Comparison of ENCODE assay signal across 8 mouse cellular contexts in the genomic region with DNA sequence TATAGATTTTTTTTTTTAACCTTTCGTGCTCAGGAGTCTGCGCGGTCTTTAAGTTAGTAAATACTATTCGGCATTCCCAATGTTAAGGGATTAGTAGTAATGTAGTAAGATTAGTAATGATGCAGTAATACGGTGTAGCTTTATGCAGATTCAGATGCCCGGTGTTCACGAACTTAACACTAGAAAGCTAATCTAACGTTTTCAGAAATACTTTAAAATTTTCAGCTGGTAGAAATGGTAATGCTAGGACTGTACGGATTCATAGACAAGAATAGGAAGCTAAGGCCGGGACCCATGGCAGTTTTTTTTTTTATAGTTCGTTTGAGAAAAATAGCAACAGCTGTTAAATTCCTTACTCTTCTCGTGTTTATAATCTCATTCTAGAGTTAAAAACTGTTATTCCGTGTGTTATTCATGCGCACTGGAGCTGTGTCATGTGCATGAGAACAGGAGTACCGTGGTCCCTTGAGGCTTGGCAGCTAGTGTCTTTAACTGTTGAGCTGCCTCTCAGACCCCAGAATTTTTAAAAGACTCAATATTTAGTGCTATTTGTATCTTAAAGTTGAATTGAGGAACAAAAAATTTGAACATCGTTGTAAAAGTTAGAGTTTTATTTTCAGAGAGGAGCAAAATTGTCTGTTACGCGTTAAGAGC. TPM values are rescaled to one million over a fixed set of nuclear protein-coding genes. Genes with fewer than 3 reads are reported as not detected.
DNase-seq lines count a peak whose midpoint lies in the region; ATAC-seq and TF ChIP-seq lines count a peak whose summit lies in the region.

No protein-coding gene starts in this region.

- peak overlapping the region; percentile 8; the same call in 1 of the 2 replicates for H3K4me3 ChIP-seq in testis, adult 2 months (ENCODE audit: control insufficient read depth, low read depth, low read length)
- peak overlapping the region; percentile 98 for H3K4me3 ChIP-seq in hindbrain, embryonic 14.5 days (replicated peaks; ENCODE audit: low read length)
- peak overlapping the region; percentile 97 for H3K4me3 ChIP-seq in midbrain, embryonic 14.5 days (replicated peaks; ENCODE audit: low read depth, low read length)

- no peak overlapping the region for H3K27ac ChIP-seq in testis, adult 2 months (ENCODE audit: control insufficient read depth, insufficient read depth, low read depth, low read length)
- no peak overlapping the region for H3K27ac ChIP-seq in hindbrain, embryonic 14.5 days
- H3K27ac ChIP-seq in midbrain, embryonic 14.5 days (replicated peaks; ENCODE audit: low read depth, low read length) = no peak overlapping the region

- no peaks in the 10 kb centered on the region for H3K36me3 ChIP-seq in testis, adult 2 months (ENCODE audit: control insufficient read depth, insufficient read depth, low read length)
- H3K36me3 ChIP-seq in hindbrain, embryonic 14.5 days (replicated peaks; ENCODE audit: control insufficient read depth, insufficient read depth) = no peaks in the 10 kb centered on the region; the same call in 1 of the 2 replicates
- no peaks in the 10 kb centered on the region for H3K36me3 ChIP-seq in midbrain, embryonic 14.5 days (ENCODE audit: control insufficient read depth, insufficient read depth, low read length)

- H3K9ac ChIP-seq in hindbrain, embryonic 14.5 days = peak overlapping the region; percentile 93
- peak overlapping the region; percentile 82; the same call in 1 of the 2 replicates for H3K9ac ChIP-seq in midbrain, embryonic 14.5 days (replicated peaks; ENCODE audit: low read length)

- TF ChIP-seq POLR2A in testis, adult 2 months (IDR thresholded peaks at IDR 0.05; ENCODE audit: control insufficient read depth, low read depth, low read length) = no peak

- no peaks in the 10 kb centered on the region for H3K27me3 ChIP-seq in testis, adult 2 months (ENCODE audit: control insufficient read depth, insufficient read depth, low read length)
- H3K27me3 ChIP-seq in hindbrain, embryonic 14.5 days (ENCODE audit: control insufficient read depth, insufficient read depth, low read length) = no peaks in the 10 kb centered on the region
- H3K27me3 ChIP-seq in midbrain, embryonic 14.5 days (ENCODE audit: control insufficient read depth, insufficient read depth, low read length) = no peaks in the 10 kb centered on the region

- H3K9me3 ChIP-seq in hindbrain, embryonic 14.5 days (ENCODE audit: control insufficient read depth, low read length) = no peaks in the 10 kb centered on the region
- no peaks in the 10 kb centered on the region for H3K9me3 ChIP-seq in midbrain, embryonic 14.5 days (ENCODE audit: control insufficient read depth, low read length)

- WGBS in hindbrain, embryonic 14.5 days = 19% methylated on average over 18 of the region's 18 CpGs
- WGBS in midbrain, embryonic 14.5 days = 18% methylated on average over 18 of the region's 18 CpGs

- peak overlapping the region; percentile 66 for H3K4me2 ChIP-seq in hindbrain, embryonic 14.5 days (replicated peaks)
- H3K4me2 ChIP-seq in midbrain, embryonic 14.5 days (ENCODE audit: low read length) = peak overlapping the region; percentile 65

- peak; percentile 18; the same call in 1 of the 2 replicates for ATAC-seq in hindbrain, embryonic 14.5 days (ENCODE audit: low FRiP score)
- ATAC-seq in midbrain, embryonic 14.5 days (ENCODE audit: low FRiP score, low TSS enrichment) = no peak

- DNase-seq in adrenal gland, adult 2 months = peak; percentile 7
- no peak for DNase-seq in adrenal gland, adult 8-10 months
- no peak for DNase-seq in testis, postnatal 10 days (ENCODE audit: low spot score)
- DNase-seq in hindbrain, embryonic 14.5 days (ENCODE audit: low spot score) = no peak
- DNase-seq in midbrain, embryonic 14.5 days = peak; percentile 50
- no peak for DNase-seq in cerebellum, postnatal 36 days
- no peak for DNase-seq in layer of hippocampus, postnatal 36 days

- peaks cover 3% of the 10 kb centered on the region; the same call in 1 of the 2 replicates for H3K4me1 ChIP-seq in testis, adult 2 months (ENCODE audit: control insufficient read depth, insufficient read depth, low read length)
- peaks cover 25% of the 10 kb centered on the region for H3K4me1 ChIP-seq in hindbrain, embryonic 14.5 days (replicated peaks; ENCODE audit: control insufficient read depth, insufficient read depth, low read length)
- H3K4me1 ChIP-seq in midbrain, embryonic 14.5 days (ENCODE audit: control insufficient read depth, insufficient read depth, low read length) = peaks cover 19% of the 10 kb centered on the region

- TF ChIP-seq CTCF in testis, adult 2 months (IDR thresholded peaks at IDR 0.05; ENCODE audit: control insufficient read depth, insufficient read depth, insufficient replicate concordance, low read depth, low read length) = no peak

RNA-seq across cellular contexts. Expression of a gene that starts 0.9 kb away (rescaled TPM):
- 10 to 100 TPM; 25.0 to 32.2 TPM for total RNA-seq in adrenal gland, adult 2 months (2021)
- polyA plus RNA-seq in adrenal gland, adult 2 months (2012; rRNA removed) = 2.2 and 2.8 TPM in 2 replicates
- total RNA-seq in adrenal gland, adult 8-10 months (2022) = 10 to 100 TPM; 23.6 to 70.7 (median 44.5) TPM
- 4.7 and 5.2 TPM in 2 replicates for polyA plus RNA-seq in testis, adult 2 months (2012; rRNA removed)
- polyA plus RNA-seq in hindbrain, embryonic 14.5 days (2014; fragmentation: Nextera tagmentation; extraction: Ambion mirVana) = 50.3 and 54.3 TPM in 2 replicates
- polyA plus RNA-seq in midbrain, embryonic 14.5 days (2014; fragmentation: Nextera tagmentation; extraction: Ambion mirVana) = 57.4 and 61.2 TPM in 2 replicates
- 10 to 100 TPM; 40.9 to 52.1 TPM for total RNA-seq in layer of hippocampus, postnatal 36 days (2021)

RNA-seq across cellular contexts. Expression of a gene that starts 36.8 kb away (rescaled TPM):
- 100 to 1,000 TPM; 105 to 127 TPM for total RNA-seq in adrenal gland, adult 2 months (2021)
- polyA plus RNA-seq in adrenal gland, adult 2 months (2012; rRNA removed) = 10.7 and 10.9 TPM in 2 replicates
- total RNA-seq in adrenal gland, adult 8-10 months (2022) = 100 to 1,000 TPM in 3 of 4 experiments, 10 to 100 TPM in 1; 100.0 to 144 (median 129) TPM
- 29.9 and 32.7 TPM in 2 replicates for polyA plus RNA-seq in testis, adult 2 months (2012; rRNA removed)
- polyA plus RNA-seq in hindbrain, embryonic 14.5 days (2014; fragmentation: Nextera tagmentation; extraction: Ambion mirVana) = 401 and 423 TPM in 2 replicates
- 396 and 403 TPM in 2 replicates for polyA plus RNA-seq in midbrain, embryonic 14.5 days (2014; fragmentation: Nextera tagmentation; extraction: Ambion mirVana)
- 100 to 1,000 TPM; 149 to 157 TPM for total RNA-seq in layer of hippocampus, postnatal 36 days (2021)

RNA-seq across cellular contexts. Expression of a gene that starts 38.4 kb away (rescaled TPM):
- 1 to 10 TPM; 6.9 to 9.2 TPM for total RNA-seq in adrenal gland, adult 2 months (2021)
- polyA plus RNA-seq in adrenal gland, adult 2 months (2012; rRNA removed) = 2.1 and 2.5 TPM in 2 replicates
- total RNA-seq in adrenal gland, adult 8-10 months (2022) = 10 to 100 TPM; 11.2 to 13.3 (median 11.9) TPM
- polyA plus RNA-seq in testis, adult 2 months (2012; rRNA removed) = 1.6 and 1.9 TPM in 2 replicates
- 9.0 and 11.5 TPM in 2 replicates for polyA plus RNA-seq in hindbrain, embryonic 14.5 days (2014; fragmentation: Nextera tagmentation; extraction: Ambion mirVana)
- polyA plus RNA-seq in midbrain, embryonic 14.5 days (2014; fragmentation: Nextera tagmentation; extraction: Ambion mirVana) = 8.3 and 8.6 TPM in 2 replicates
- 10 to 100 TPM; 11.9 to 12.4 TPM for total RNA-seq in layer of hippocampus, postnatal 36 days (2021)

Comparison
In these comparisons a context has a peak if more than half of its experiments do, and no peak if none do; other contexts are left out.
1. DNase-seq: peak in adrenal gland, adult 2 months (single experiment) and midbrain, embryonic 14.5 days (single experiment); none in adrenal gland, adult 8-10 months (single experiment), testis, postnatal 10 days (single experiment), hindbrain, embryonic 14.5 days (single experiment), cerebellum, postnatal 36 days (0 of 2) and layer of hippocampus, postnatal 36 days (0 of 2).
2. H3K4me3 ChIP-seq: peak in every context shown above with its lines; median percentile 98 in hindbrain, embryonic 14.5 days; 97 in midbrain, embryonic 14.5 days; 8 in testis, adult 2 months.
3. RNA of a gene that starts 36.8 kb away (polyA plus RNA-seq): 401 to 423 TPM in hindbrain, embryonic 14.5 days and 396 to 403 TPM in midbrain, embryonic 14.5 days; 29.9 to 32.7 TPM in testis, adult 2 months and 10.7 to 10.9 TPM in adrenal gland, adult 2 months; every median in the first group is over 10 times any median in the second.